Mouse (Mus musculus): ENCODE results near the gene 2310003L06Rik.

Gene 2310003L06Rik

GRCm38 (mm10) chr5:87969201-87969600 lies at the start of gene 2310003L06Rik, which contains the start of gene Gm28434:
Gene 2310003L06Rik (plus strand): TSS chr5:87969459.
Gene Gm28434 (plus strand): TSS chr5:87969517.
- no peak for DNase-seq

- no peak for DNase-seq
These were observed 43.9 kb upstream of the 2310003L06Rik start, which contains the start of gene Csn3 for GRCm38 (mm10) chr5:87925372-87925771. Gene Csn3 (plus strand): TSS chr5:87925579.

- DNase-seq = no peak
These were observed 37.7 kb upstream of the 2310003L06Rik start for GRCm38 (mm10) chr5:87931603-87932002.

GRCm38 (mm10) chr5:87940752-87941151 lies 28.5 kb upstream of the 2310003L06Rik start:
- DNase-seq = no peak

- no peak for DNase-seq
These were observed 26.7 kb upstream of the 2310003L06Rik start for GRCm38 (mm10) chr5:87942515-87942914.

- no peak for DNase-seq
These were observed 17.4 kb upstream of the 2310003L06Rik start for GRCm38 (mm10) chr5:87951836-87952235.

- no peak for DNase-seq
These were observed 9.9 kb downstream of the 2310003L06Rik start, which contains the start of gene Cabs1 for GRCm38 (mm10) chr5:87979139-87979538. Gene Cabs1 (plus strand): TSS chr5:87979439.

- DNase-seq = no peak
These were observed 13.4 kb downstream of the 2310003L06Rik start for GRCm38 (mm10) chr5:87982468-87983214.

- DNase-seq = no peak
These were observed 33.0 kb downstream of the 2310003L06Rik start, which contains the start of gene Smr3a for GRCm38 (mm10) chr5:88002249-88002648. Gene Smr3a (plus strand): TSS chr5:88002549.

- no peak for DNase-seq
These were observed 36.0 kb downstream of the 2310003L06Rik start for GRCm38 (mm10) chr5:88005241-88005640.

Measured in lung, postnatal 14 days (tissue).